Mouse (Mus musculus) bone marrow, adult 2 months (tissue): ENCODE results near the gene Ddx28. TPM values are rescaled to one million over a fixed set of nuclear protein-coding genes. Genes with fewer than 3 reads are reported as not detected.
"Not testable (repeated sequence)": the region's sequence is repeated elsewhere in the genome, so short reads cannot be mapped to it uniquely, and the experiment has no call there.

Source experiments
- H3K27ac ChIP-seq: fragments of 200-500 bp; 2 replicates; pipeline ENCODE4 v1.5.1; 2012; ENCODE audit warnings: low read depth, mild to moderate bottlenecking, control low read depth, inconsistent platforms, low read length; ENCODE audit not compliant: control insufficient read depth, poor library complexity, insufficient read depth
- H3K4me1 ChIP-seq: fragments of 200-500 bp; 2 replicates; pipeline ENCODE4 v1.6.1; 2011; ENCODE audit warnings: low read length; ENCODE audit not compliant: control insufficient read depth, insufficient read depth
- H3K4me3 ChIP-seq: fragments of 200-500 bp; replicated peaks from 2 replicates; pipeline ENCODE3; 2011; ENCODE audit warnings: mild to moderate bottlenecking, low read depth, low read length, control low read depth; ENCODE audit not compliant: control insufficient read depth
- CTCF ChIP-seq: fragments of 200-500 bp; IDR thresholded peaks from 2 replicates; pipeline ENCODE4 v1.5.1; 2011; ENCODE audit warnings: low read length, control low read depth; ENCODE audit not compliant: control insufficient read depth, insufficient read depth
- POLR2A ChIP-seq: fragments of 200-500 bp; IDR thresholded peaks from 2 replicates; pipeline ENCODE4 v1.6.1; 2011; ENCODE audit warnings: low read depth, mild to moderate bottlenecking, control low read depth, low read length, borderline replicate concordance; ENCODE audit not compliant: control insufficient read depth
- WGBS: fragments of 180-500 bp; shearing (Covaris S2); methylation state at CpG from one replicate; pipeline ENCODE4 v1.1.7; 2018; 5-methylcytosine and 5-hydroxymethylcytosine counted together
- polyA plus RNA-seq: library from polyadenylated mRNA; stranded (reverse); fragments of >200 nt; gene quantifications from 2 replicates; pipeline ENCODE4 v1.2.4, GENCODE M21; 2011; ENCODE audit warnings: low replicate concordance; ENCODE audit not compliant: missing spikeins, insufficient read depth, insufficient read length

Ddx28 gene
- polyA plus RNA-seq, 1 experiment = 6.0 TPM

GRCm38 (mm10) chr8:106039605-106040004 is 27.9 kb upstream of the Ddx28 start:
- Histone ChIP-seq H3K27ac (no peak overlapping the region), H3K4me1 (peaks cover 5% of the 10 kb centered on the region), H3K4me3 (no peak overlapping the region)
- WGBS = 44% methylated on average over 4 of the region's 4 CpGs
- no peak for TF ChIP-seq CTCF
- TF ChIP-seq POLR2A = no peak

- Histone ChIP-seq H3K27ac (no peak overlapping the region), H3K4me1 (peaks cover 5% of the 10 kb centered on the region), H3K4me3 (no peak overlapping the region)
- TF ChIP-seq POLR2A (no peak), CTCF (no peak)
- 63% methylated on average over 10 of the region's 10 CpGs for WGBS
Measured at GRCm38 (mm10) chr8:106038721-106039120, 27.0 kb upstream of the Ddx28 start.

- no peak overlapping the region for H3K27ac ChIP-seq
- H3K4me1 ChIP-seq = no peaks in the 10 kb centered on the region
- H3K4me3 ChIP-seq = no peak overlapping the region
- TF ChIP-seq POLR2A (no peak), CTCF (peak; percentile 98)
Measured at GRCm38 (mm10) chr8:106022483-106022882, 10.8 kb upstream of the Ddx28 start.

- no peak overlapping the region for H3K27ac ChIP-seq
- H3K4me1 ChIP-seq = no peaks in the 10 kb centered on the region; the same call in 1 of the 2 replicates
- WGBS = 67% methylated on average over 3 of the region's 3 CpGs
- H3K4me3 ChIP-seq = no peak overlapping the region
- TF ChIP-seq POLR2A (no peak), CTCF (no peak)
Measured at GRCm38 (mm10) chr8:106018039-106018438, 6.4 kb upstream of the Ddx28 start.

- TF ChIP-seq POLR2A = no peak
- no peak for TF ChIP-seq CTCF
- Histone ChIP-seq H3K4me3 (no peak overlapping the region), H3K4me1 (no peaks in the 10 kb centered on the region; the same call in 1 of the 2 replicates), H3K27ac (no peak overlapping the region)
- WGBS = 13% methylated on average over 7 of the region's 7 CpGs
Measured at GRCm38 (mm10) chr8:106017130-106017529, 5.4 kb upstream of the Ddx28 start.

- Histone ChIP-seq H3K4me1 (no peaks in the 10 kb centered on the region; the same call in 1 of the 2 replicates), H3K4me3 (no peak overlapping the region), H3K27ac (no peak overlapping the region)
- 65% methylated on average over 6 of the region's 6 CpGs for WGBS
- TF ChIP-seq CTCF (no peak), POLR2A (no peak)
Measured at GRCm38 (mm10) chr8:106016284-106016683, 4.6 kb upstream of the Ddx28 start.

GRCm38 (mm10) chr8:106012203-106012602 is 521 bp upstream of the Ddx28 start:
- H3K4me3 ChIP-seq = peak overlapping the region; percentile 3
- H3K27ac ChIP-seq, H3K4me1 ChIP-seq: not testable (repeated sequence)
- WGBS = 56% methylated on average over 8 of the region's 8 CpGs

- H3K4me1 ChIP-seq = peaks cover 2% of the 10 kb centered on the region; the same call in 1 of the 2 replicates
- peak overlapping the region; percentile 87 for H3K4me3 ChIP-seq
- peak overlapping the region; percentile 61 for H3K27ac ChIP-seq
- under 1% methylated on average over 74 of the region's 74 CpGs for WGBS
- TF ChIP-seq POLR2A = peak; percentile 81; the same call in 1 of the 2 replicates
- no peak; the same call in 1 of the 2 replicates for TF ChIP-seq CTCF
Measured at GRCm38 (mm10) chr8:106010748-106011642, 687 bp downstream of the Ddx28 start.

GRCm38 (mm10) chr8:106007891-106008290 is 3.8 kb downstream of the Ddx28 start:
- not testable (repeated sequence) for H3K27ac ChIP-seq, H3K4me1 ChIP-seq, H3K4me3 ChIP-seq
- 65% methylated on average over 3 of the region's 3 CpGs for WGBS
